Mouse (Mus musculus): Measurements from ENCODE around the gene Lgsn.

DNA sequence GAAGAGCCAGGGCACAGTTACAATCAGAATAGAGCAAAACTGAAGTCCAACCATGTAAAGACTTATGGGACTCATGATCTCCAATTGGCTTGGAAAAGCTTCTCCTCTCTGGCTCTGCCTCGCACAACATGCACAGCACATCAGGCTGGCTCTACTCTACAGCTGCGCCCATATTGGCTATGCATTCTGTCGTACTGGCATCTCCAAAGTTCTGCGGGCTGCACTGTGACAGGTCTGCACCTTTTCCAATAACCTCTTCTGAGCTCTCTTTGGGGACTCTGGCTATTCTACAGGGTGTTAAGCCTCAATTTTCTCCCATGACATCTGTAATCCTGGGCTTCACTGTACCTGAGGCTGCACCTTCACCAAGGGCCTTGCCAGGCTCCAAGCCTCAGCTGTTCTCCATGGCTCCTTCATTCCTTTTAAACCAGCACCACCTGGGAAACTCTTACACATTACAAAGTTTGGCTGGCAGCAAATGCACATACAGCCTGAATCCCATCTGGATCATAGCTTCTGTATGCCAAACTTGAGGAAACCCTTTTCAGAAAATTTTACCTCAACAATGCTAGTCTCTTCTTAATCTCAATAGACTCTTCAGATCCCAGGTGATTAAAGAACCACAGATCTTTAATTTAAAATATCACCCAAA is 44.5 kb downstream of the Lgsn start:
- TF ChIP-seq CTCF (IDR thresholded peaks at IDR 0.05; ENCODE audit: control insufficient read depth, insufficient read depth, insufficient read length) (no peak), CEBPB (IDR thresholded peaks at IDR 0.05; ENCODE audit: low read depth) (no peak), USF1 (IDR thresholded peaks at IDR 0.05; ENCODE audit: low read depth) (no peak), MAX (IDR thresholded peaks at IDR 0.05) (no peak), MYOD1 (IDR thresholded peaks at IDR 0.05; ENCODE audit: control insufficient read depth, insufficient read length, low read depth) (no peak), MYOG (IDR thresholded peaks at IDR 0.05; ENCODE audit: control insufficient read depth, extremely low read depth, insufficient read length) (no peak)

Measured in C2C12 (cell line).